Mouse (Mus musculus) cerebellum, postnatal 36 days (tissue): ENCODE data around the gene Lamtor5.

Experiments used
- DNase-seq, 2 experiments: peaks; one replicate each; pipeline ENCODE4 v3.0.0; 2021 to 2022; ENCODE audit warnings: mixed read lengths in 2 of 2

Lamtor5 gene

GRCm38 (mm10) chr3:107278479-107279269 is at the start of gene Lamtor5:
Lamtor5 (plus strand) TSS chr3:107278858.
- peak; percentile 92 to 94 for DNase-seq

GRCm38 (mm10) chr3:107229221-107229620 is 49.4 kb upstream of the Lamtor5 start:
- DNase-seq: no peak

- DNase-seq: no peak
These were observed 48.8 kb upstream of the Lamtor5 start for GRCm38 (mm10) chr3:107229822-107230221.

GRCm38 (mm10) chr3:107230527-107230926 is 48.1 kb upstream of the Lamtor5 start, which contains the start of gene A630076J17Rik:
A630076J17Rik (plus strand) TSS chr3:107230614.
- DNase-seq: no peak

- DNase-seq: no peak
These were observed 47.5 kb upstream of the Lamtor5 start for GRCm38 (mm10) chr3:107231202-107231601.

GRCm38 (mm10) chr3:107233351-107233813 is 45.3 kb upstream of the Lamtor5 start:
- peak; percentile 74 to 87 for DNase-seq

GRCm38 (mm10) chr3:107233945-107234344 is 44.7 kb upstream of the Lamtor5 start:
- no peak for DNase-seq

- DNase-seq: no peak
These were observed 40.6 kb upstream of the Lamtor5 start for GRCm38 (mm10) chr3:107238051-107238450.

- no peak for DNase-seq
These were observed 40.1 kb upstream of the Lamtor5 start for GRCm38 (mm10) chr3:107238471-107238980.

- no peak for DNase-seq
These were observed 39.1 kb upstream of the Lamtor5 start, which contains the start of gene Prok1 for GRCm38 (mm10) chr3:107239607-107240006. Prok1 (minus strand) TSS chr3:107239707.

GRCm38 (mm10) chr3:107241389-107242094 is 37.1 kb upstream of the Lamtor5 start:
- DNase-seq: no peak

GRCm38 (mm10) chr3:107246876-107247275 is 31.8 kb upstream of the Lamtor5 start:
- no peak for DNase-seq

GRCm38 (mm10) chr3:107249042-107249441 is 29.6 kb upstream of the Lamtor5 start:
- no peak for DNase-seq

- no peak for DNase-seq
These were observed 28.3 kb upstream of the Lamtor5 start for GRCm38 (mm10) chr3:107250320-107250719.

GRCm38 (mm10) chr3:107252035-107252434 is 26.6 kb upstream of the Lamtor5 start:
- DNase-seq: no peak

- no peak for DNase-seq
These were observed 24.7 kb upstream of the Lamtor5 start for GRCm38 (mm10) chr3:107253925-107254324.

GRCm38 (mm10) chr3:107255992-107256391 is 22.7 kb upstream of the Lamtor5 start:
- no peak for DNase-seq

GRCm38 (mm10) chr3:107256724-107257123 is 21.9 kb upstream of the Lamtor5 start:
- DNase-seq: no peak

- DNase-seq: no peak
These were observed 20.7 kb upstream of the Lamtor5 start for GRCm38 (mm10) chr3:107257924-107258323.

- DNase-seq: no peak
These were observed 17.5 kb upstream of the Lamtor5 start for GRCm38 (mm10) chr3:107260956-107261850.

GRCm38 (mm10) chr3:107261851-107262165 is 16.9 kb upstream of the Lamtor5 start:
- no peak for DNase-seq

GRCm38 (mm10) chr3:107266814-107267345 is 11.8 kb upstream of the Lamtor5 start:
- no peak for DNase-seq
